Mouse (Mus musculus) heart, embryonic 12.5 days (tissue): ENCODE data around the gene Sdr39u1. TPM values are rescaled to one million over a fixed set of nuclear protein-coding genes. Genes with fewer than 3 reads are reported as not detected.
A peak's percentile ranks its signal among the peaks of the same experiment; 100 is the strongest.

Experiments
- ATAC-seq: fragments of 200-750 bp; cut with Nextera tagmentation; 2 replicates; pipeline ENCODE4 v1.8.0; 2017; ENCODE audit warnings: moderate TSS enrichment, moderate library complexity; ENCODE audit not compliant: insufficient number of reproducible peaks, low FRiP score
- H3K27ac ChIP-seq: fragments of 300-500 bp; sonication (generic); 2 replicates; pipeline ENCODE4 v1.5.1; 2016; ENCODE audit warnings: mild to moderate bottlenecking, moderate library complexity; ENCODE audit not compliant: poor library complexity, severe bottlenecking
- H3K27me3 ChIP-seq: fragments of 300-500 bp; sonication (generic); replicated peaks from 2 replicates; pipeline ENCODE4 v1.6.1; 2016; ENCODE audit warnings: mild to moderate bottlenecking, moderate library complexity
- H3K36me3 ChIP-seq: fragments of 300-500 bp; sonication (generic); 2 replicates; pipeline ENCODE4 v1.6.1; 2016; ENCODE audit warnings: mild to moderate bottlenecking, moderate library complexity
- H3K4me1 ChIP-seq: fragments of 300-500 bp; sonication (generic); replicated peaks from 2 replicates; pipeline ENCODE4 v1.6.1; 2016; ENCODE audit warnings: mild to moderate bottlenecking
- H3K4me2 ChIP-seq: fragments of 300-500 bp; sonication (generic); 2 replicates; pipeline ENCODE4 v1.6.1; 2016; ENCODE audit warnings: mild to moderate bottlenecking, moderate library complexity
- H3K4me3 ChIP-seq: fragments of 300-500 bp; sonication (generic); 2 replicates; pipeline ENCODE4 v1.5.1; 2016; ENCODE audit warnings: mild to moderate bottlenecking
- H3K9ac ChIP-seq: fragments of 300-500 bp; sonication (generic); 2 replicates; pipeline ENCODE4 v1.6.1; 2016; ENCODE audit warnings: mild to moderate bottlenecking, moderate library complexity
- H3K9me3 ChIP-seq: fragments of 300-500 bp; sonication (generic); replicated peaks from 2 replicates; pipeline ENCODE4 v1.6.1; 2016; ENCODE audit warnings: mild to moderate bottlenecking, moderate library complexity
- WGBS: fragments of 180-500 bp; shearing (Covaris S2); methylation state at CpG from one replicate; pipeline ENCODE4 v1.1.7; 2016; 5-methylcytosine and 5-hydroxymethylcytosine counted together
- polyA plus RNA-seq: library from polyadenylated mRNA; unstranded; fragments of >200 nt; fragmentation: Nextera tagmentation; extraction: Ambion mirVana; gene quantifications from 2 replicates; pipeline ENCODE4 v1.2.1, GENCODE M21; 2016

Gene Sdr39u1
- polyA plus RNA-seq, 1 experiment from 2014 or later = 40.4 TPM

GRCm38 (mm10) chr14:55918240-55919082, 18.4 kb upstream of the Sdr39u1 start:
- WGBS = 36% methylated on average over 14 of the region's 14 CpGs
- H3K9me3 ChIP-seq = peaks cover 3% of the 10 kb centered on the region; the same call in 1 of the 2 replicates
- H3K36me3 ChIP-seq = no peaks in the 10 kb centered on the region
- H3K27me3 ChIP-seq = no peaks in the 10 kb centered on the region
- no peak for ATAC-seq
- no peak overlapping the region; the same call in 1 of the 2 replicates for H3K4me2 ChIP-seq
- H3K27ac ChIP-seq = no peak overlapping the region
- H3K4me1 ChIP-seq = peaks cover 8% of the 10 kb centered on the region
- H3K9ac ChIP-seq = peak overlapping the region; percentile 66
- H3K4me3 ChIP-seq = no peak overlapping the region

GRCm38 (mm10) chr14:55913406-55913805, 13.3 kb upstream of the Sdr39u1 start:
- H3K4me3 ChIP-seq = no peak overlapping the region
- H3K4me2 ChIP-seq = no peak overlapping the region
- H3K27ac ChIP-seq = no peak overlapping the region
- no peaks in the 10 kb centered on the region for H3K27me3 ChIP-seq
- H3K4me1 ChIP-seq = no peaks in the 10 kb centered on the region
- H3K36me3 ChIP-seq = no peaks in the 10 kb centered on the region
- no peak overlapping the region for H3K9ac ChIP-seq
- ATAC-seq = no peak
- WGBS = 52% methylated on average over 4 of the region's 4 CpGs
- H3K9me3 ChIP-seq = peaks cover 3% of the 10 kb centered on the region; the same call in 1 of the 2 replicates

GRCm38 (mm10) chr14:55905518-55905917, 5.4 kb upstream of the Sdr39u1 start:
- no peak overlapping the region for H3K4me2 ChIP-seq
- no peaks in the 10 kb centered on the region for H3K9me3 ChIP-seq
- no peak overlapping the region for H3K9ac ChIP-seq
- peaks cover 6% of the 10 kb centered on the region; the same call in 1 of the 2 replicates for H3K4me1 ChIP-seq
- WGBS = 14% methylated on average over 1 of the region's 1 CpGs
- no peak overlapping the region for H3K27ac ChIP-seq
- H3K36me3 ChIP-seq = no peaks in the 10 kb centered on the region
- no peaks in the 10 kb centered on the region for H3K27me3 ChIP-seq
- H3K4me3 ChIP-seq = no peak overlapping the region
- no peak for ATAC-seq

DNA sequence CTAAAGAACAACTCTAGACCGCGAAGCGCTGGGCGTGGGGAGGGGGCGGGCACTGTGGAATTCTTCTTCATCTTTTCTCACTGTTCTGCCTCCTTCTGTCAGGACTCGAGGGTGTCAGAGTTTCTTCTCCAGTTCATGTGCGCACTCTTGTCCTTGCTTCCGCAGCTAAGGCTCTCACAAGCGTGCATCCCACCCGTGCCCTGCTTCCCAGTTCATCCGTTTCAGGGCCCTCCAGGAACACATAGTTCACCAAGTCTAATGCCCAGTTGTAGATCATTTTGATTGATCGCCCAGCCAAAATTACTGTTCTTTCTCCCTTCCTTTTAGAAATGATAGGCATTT, 292 bp upstream of the Sdr39u1 start:
- WGBS = 9% methylated on average over 12 of the region's 12 CpGs
- H3K27me3 ChIP-seq = no peaks in the 10 kb centered on the region
- H3K36me3 ChIP-seq = peaks cover 31% of the 10 kb centered on the region
- H3K27ac ChIP-seq = peak overlapping the region; percentile 49; the same call in 1 of the 2 replicates
- peak overlapping the region; percentile 72 for H3K9ac ChIP-seq
- H3K4me2 ChIP-seq = peak overlapping the region; percentile 86
- H3K4me1 ChIP-seq = peaks cover 15% of the 10 kb centered on the region
- H3K4me3 ChIP-seq = peak overlapping the region; percentile 51
- ATAC-seq = peak; percentile 13; the same call in 1 of the 2 replicates
- no peaks in the 10 kb centered on the region for H3K9me3 ChIP-seq

DNA sequence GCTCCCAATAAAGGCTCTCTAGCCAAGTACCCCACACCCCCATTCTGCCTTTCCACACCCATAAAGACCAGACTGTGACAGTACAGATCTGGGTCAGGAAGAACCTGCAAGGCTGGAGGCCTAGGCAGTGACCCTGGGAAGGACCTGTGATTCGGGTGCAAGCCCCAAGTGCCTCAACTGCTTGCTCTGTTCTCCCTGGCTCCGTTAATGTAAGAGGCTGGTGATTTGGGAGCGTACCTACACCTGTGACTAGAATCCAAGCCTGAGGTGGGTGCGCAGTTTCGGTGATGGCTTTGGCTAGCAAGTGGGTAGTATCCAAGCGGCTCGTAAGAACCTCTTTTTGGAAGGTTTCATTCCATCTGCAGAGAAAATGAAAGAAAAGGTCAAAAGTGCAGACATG, 1.1 kb downstream of the Sdr39u1 start:
- peaks cover 45% of the 10 kb centered on the region for H3K36me3 ChIP-seq
- H3K9ac ChIP-seq = no peak overlapping the region
- H3K27ac ChIP-seq = peak overlapping the region; percentile 3; the same call in 1 of the 2 replicates
- H3K4me2 ChIP-seq = peak overlapping the region; percentile 86; the same call in 1 of the 2 replicates
- H3K9me3 ChIP-seq = no peaks in the 10 kb centered on the region
- WGBS = 91% methylated on average over 7 of the region's 7 CpGs
- H3K27me3 ChIP-seq = no peaks in the 10 kb centered on the region
- ATAC-seq = no peak
- H3K4me1 ChIP-seq = peaks cover 15% of the 10 kb centered on the region
- H3K4me3 ChIP-seq = no peak overlapping the region

DNA sequence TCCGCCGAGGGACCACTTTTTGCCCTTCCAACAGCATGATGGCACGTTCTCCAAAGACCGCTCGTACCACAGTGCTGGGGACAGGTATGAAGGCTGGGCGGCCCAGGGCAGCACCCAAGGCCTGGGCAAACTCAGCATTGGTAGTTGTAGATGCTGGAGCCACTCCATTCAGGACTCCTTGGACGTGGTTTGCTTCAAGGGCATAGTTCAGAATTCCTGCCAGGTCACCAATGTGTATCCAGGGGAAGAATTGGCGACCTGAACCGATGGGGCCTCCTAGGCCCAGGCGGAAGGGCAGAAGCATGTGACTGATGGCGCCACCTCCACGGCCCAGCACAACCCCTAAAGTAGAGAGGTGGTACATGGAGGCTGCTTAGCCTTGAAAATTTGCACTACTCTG, 2.4 kb downstream of the Sdr39u1 start:
- Histone ChIP-seq H3K27ac (no peak overlapping the region), H3K36me3 (peaks cover 54% of the 10 kb centered on the region), H3K9ac (no peak overlapping the region), H3K4me2 (no peak overlapping the region), H3K4me1 (peaks cover 15% of the 10 kb centered on the region), H3K4me3 (no peak overlapping the region), H3K27me3 (no peaks in the 10 kb centered on the region), H3K9me3 (no peaks in the 10 kb centered on the region)
- 90% methylated on average over 12 of the region's 12 CpGs for WGBS
- no peak for ATAC-seq

GRCm38 (mm10) chr14:55886571-55887382, 13.3 kb downstream of the Sdr39u1 start:
- Histone ChIP-seq H3K27me3 (no peaks in the 10 kb centered on the region), H3K4me2 (peak overlapping the region; percentile 93), H3K4me3 (no peak overlapping the region), H3K9me3 (no peaks in the 10 kb centered on the region), H3K27ac (no peak overlapping the region), H3K4me1 (peaks cover 33% of the 10 kb centered on the region), H3K36me3 (peaks cover 53% of the 10 kb centered on the region), H3K9ac (peak overlapping the region; percentile 18)
- no peak for ATAC-seq
- WGBS = 76% methylated on average over 24 of the region's 24 CpGs

DNA sequence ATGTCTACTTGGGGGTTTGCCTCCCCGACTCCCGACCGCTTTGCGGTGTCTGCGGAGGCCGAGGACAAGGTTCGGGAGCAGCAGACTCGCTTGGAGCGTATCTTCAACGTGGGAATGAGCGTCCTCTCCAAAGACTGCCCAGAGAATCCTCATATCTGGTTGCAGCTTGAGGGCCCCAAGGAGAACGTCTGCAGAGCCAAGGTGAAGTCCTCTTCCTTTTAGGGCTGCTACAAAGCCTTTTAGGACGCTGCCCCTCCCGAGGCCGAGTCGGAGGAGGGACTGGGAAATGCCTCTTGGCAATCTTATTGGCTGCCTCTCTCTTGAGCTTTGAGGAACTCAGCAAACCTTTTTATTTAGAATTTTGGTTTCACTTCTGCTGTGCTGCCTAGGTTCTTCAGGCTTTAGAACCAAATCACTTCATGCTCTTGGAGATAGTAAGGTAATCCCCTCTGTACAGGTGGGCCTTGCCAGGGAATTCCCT, 14.3 kb downstream of the Sdr39u1 start:
- Histone ChIP-seq H3K27ac (peak overlapping the region; percentile 93), H3K9me3 (no peaks in the 10 kb centered on the region), H3K9ac (peak overlapping the region; percentile 87), H3K36me3 (peaks cover 43% of the 10 kb centered on the region), H3K27me3 (no peaks in the 10 kb centered on the region), H3K4me1 (peaks cover 33% of the 10 kb centered on the region), H3K4me3 (peak overlapping the region; percentile 74), H3K4me2 (peak overlapping the region; percentile 93)
- WGBS = 5% methylated on average over 16 of the region's 16 CpGs
- no peak for ATAC-seq

GRCm38 (mm10) chr14:55885114-55885790, 14.8 kb downstream of the Sdr39u1 start:
- no peak; the same call in none of the 2 replicates for ATAC-seq
- 0% methylated on average over 19 of the region's 30 CpGs for WGBS

DNA sequence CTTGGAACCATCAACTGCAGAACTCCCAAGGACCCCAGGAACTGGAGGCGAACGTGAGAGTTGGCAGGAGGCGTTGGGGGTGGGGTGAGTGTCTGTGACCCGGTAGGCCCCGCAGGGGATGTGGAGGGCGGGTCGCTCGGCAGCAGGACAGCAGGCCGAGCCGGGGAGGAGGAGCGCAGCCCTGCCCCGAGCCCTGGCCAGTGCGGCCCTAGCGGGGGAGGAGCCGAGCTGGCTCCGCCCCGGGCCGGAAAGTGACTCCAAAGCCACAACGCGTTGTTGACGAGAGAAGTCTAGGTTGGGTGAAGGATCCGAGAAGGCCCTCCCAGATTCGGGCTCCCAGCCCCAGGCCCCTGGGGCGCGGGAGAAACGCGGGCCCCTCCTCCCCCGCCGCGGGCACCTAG, 15.4 kb downstream of the Sdr39u1 start, which contains the start of gene Khnyn:
Gene Khnyn, plus strand, starts transcription at position 235 of the 401 bp plus-strand sequence.
- H3K9me3 ChIP-seq = no peaks in the 10 kb centered on the region
- WGBS = 0% methylated on average over 30 of the region's 30 CpGs
- peak; percentile 96 for ATAC-seq
- peak within 1 kb of the TSS; percentile 93 for H3K27ac ChIP-seq
- peak within 1 kb of the TSS; percentile 87 for H3K9ac ChIP-seq
- H3K27me3 ChIP-seq = no peaks in the 10 kb centered on the region
- H3K4me3 ChIP-seq = peak within 1 kb of the TSS; percentile 74
- peak within 1 kb of the TSS; percentile 93 for H3K4me2 ChIP-seq
- peaks cover 33% of the 10 kb centered on the region for H3K36me3 ChIP-seq
- peaks cover 33% of the 10 kb centered on the region for H3K4me1 ChIP-seq

More at GRCm38 (mm10) chr14:55885114-55885790, 14.8 kb downstream of the Sdr39u1 start:
- H3K9me3 ChIP-seq = no peaks in the 10 kb centered on the region
- peak overlapping the region; percentile 87 for H3K9ac ChIP-seq
- H3K4me2 ChIP-seq = peak overlapping the region; percentile 93
- peaks cover 38% of the 10 kb centered on the region for H3K36me3 ChIP-seq
- H3K4me1 ChIP-seq = peaks cover 33% of the 10 kb centered on the region
- H3K27me3 ChIP-seq = no peaks in the 10 kb centered on the region
- peak overlapping the region; percentile 93 for H3K27ac ChIP-seq
- peak overlapping the region; percentile 74 for H3K4me3 ChIP-seq
